8 mouse cellular contexts compared by ENCODE assay signal in the genomic region with DNA sequence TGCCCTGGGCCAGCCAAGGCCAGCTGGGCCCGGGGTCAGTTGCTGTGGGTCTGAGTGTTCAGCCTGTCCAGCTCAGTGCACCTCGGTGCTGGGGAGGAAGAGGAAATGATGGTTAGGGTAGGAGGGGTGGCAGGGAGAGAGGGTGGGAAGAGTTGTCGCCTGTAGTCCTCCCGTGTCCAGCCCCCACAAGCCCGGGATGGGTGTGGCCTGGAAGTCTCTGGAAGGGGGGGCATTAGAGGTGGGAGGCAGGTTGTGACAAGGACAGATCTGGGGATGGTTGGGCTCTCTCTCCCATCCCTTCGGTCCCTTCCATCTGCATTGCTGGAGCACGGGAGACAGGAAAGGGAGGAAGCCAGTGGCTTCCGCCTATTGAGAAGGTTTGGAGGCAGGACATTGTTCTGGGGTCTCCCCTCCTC. TPM values are rescaled to one million over a fixed set of nuclear protein-coding genes. Genes with fewer than 3 reads are reported as not detected.
DNase-seq lines count a peak whose midpoint lies in the region; ATAC-seq and TF ChIP-seq lines count a peak whose summit lies in the region.

A gene (minus strand): TSS at position 345 of the 416 bp plus-strand sequence.

- no peak for TF ChIP-seq CTCF in forebrain, postnatal 0 days (IDR thresholded peaks at IDR 0.05; ENCODE audit: low read depth)

- H3K27ac ChIP-seq in forebrain, embryonic 10.5 days = peak within 1 kb of the TSS; percentile 44; the same call in 1 of the 2 replicates
- H3K27ac ChIP-seq in forebrain, postnatal 0 days (ENCODE audit: low read depth, low read length) = no peak within 1 kb of the TSS
- H3K27ac ChIP-seq in forebrain, embryonic 13.5 days = no peak within 1 kb of the TSS
- H3K27ac ChIP-seq in limb, embryonic 10.5 days = no peak within 1 kb of the TSS; the same call in 1 of the 2 replicates
- H3K27ac ChIP-seq in midbrain, embryonic 14.5 days (replicated peaks; ENCODE audit: low read depth, low read length) = no peak within 1 kb of the TSS

- no peaks in the 10 kb centered on the region for H3K36me3 ChIP-seq in forebrain, embryonic 10.5 days (replicated peaks)
- no peaks in the 10 kb centered on the region for H3K36me3 ChIP-seq in forebrain, postnatal 0 days (ENCODE audit: insufficient read depth)
- no peaks in the 10 kb centered on the region for H3K36me3 ChIP-seq in forebrain, embryonic 13.5 days (ENCODE audit: poor library complexity, severe bottlenecking)
- no peaks in the 10 kb centered on the region for H3K36me3 ChIP-seq in limb, embryonic 10.5 days
- no peaks in the 10 kb centered on the region for H3K36me3 ChIP-seq in midbrain, embryonic 14.5 days (ENCODE audit: control insufficient read depth, insufficient read depth, low read length)

- WGBS in forebrain, embryonic 10.5 days = 87% methylated on average over 8 of the region's 8 CpGs
- WGBS in forebrain, postnatal 0 days = 90% methylated on average over 8 of the region's 8 CpGs
- WGBS in forebrain, embryonic 13.5 days = 88% methylated on average over 8 of the region's 8 CpGs
- 82% methylated on average over 8 of the region's 8 CpGs for WGBS in limb, embryonic 10.5 days
- 84% methylated on average over 8 of the region's 8 CpGs for WGBS in midbrain, embryonic 14.5 days

- no peaks in the 10 kb centered on the region for H3K27me3 ChIP-seq in forebrain, embryonic 10.5 days (ENCODE audit: poor library complexity, severe bottlenecking)
- no peaks in the 10 kb centered on the region for H3K27me3 ChIP-seq in forebrain, postnatal 0 days (ENCODE audit: insufficient read depth, low read length)
- no peaks in the 10 kb centered on the region for H3K27me3 ChIP-seq in forebrain, embryonic 13.5 days
- H3K27me3 ChIP-seq in limb, embryonic 10.5 days (ENCODE audit: low read depth, poor library complexity, severe bottlenecking) = no peaks in the 10 kb centered on the region
- no peaks in the 10 kb centered on the region for H3K27me3 ChIP-seq in midbrain, embryonic 14.5 days (ENCODE audit: control insufficient read depth, insufficient read depth, low read length)

- no peak within 1 kb of the TSS for H3K9ac ChIP-seq in forebrain, postnatal 0 days
- no peak within 1 kb of the TSS for H3K9ac ChIP-seq in forebrain, embryonic 13.5 days
- no peak within 1 kb of the TSS for H3K9ac ChIP-seq in midbrain, embryonic 14.5 days (replicated peaks; ENCODE audit: low read length)

- no peak within 1 kb of the TSS for H3K4me2 ChIP-seq in forebrain, postnatal 0 days (ENCODE audit: low read depth)
- no peak within 1 kb of the TSS for H3K4me2 ChIP-seq in forebrain, embryonic 13.5 days
- H3K4me2 ChIP-seq in midbrain, embryonic 14.5 days (ENCODE audit: low read length) = no peak within 1 kb of the TSS

- peak within 1 kb of the TSS; percentile 12; the same call in 1 of the 2 replicates for H3K4me3 ChIP-seq in forebrain, embryonic 10.5 days
- no peak within 1 kb of the TSS for H3K4me3 ChIP-seq in forebrain, postnatal 0 days (ENCODE audit: low read depth, low read length)
- no peak within 1 kb of the TSS for H3K4me3 ChIP-seq in forebrain, embryonic 13.5 days
- 0 out of 2 replicates have a peak within 1 kb of the TSS, but pooled peaks have one; percentile 13 for H3K4me3 ChIP-seq in limb, embryonic 10.5 days
- H3K4me3 ChIP-seq in midbrain, embryonic 14.5 days (replicated peaks; ENCODE audit: low read depth, low read length) = no peak within 1 kb of the TSS

- H3K9me3 ChIP-seq in forebrain, embryonic 10.5 days = no peaks in the 10 kb centered on the region
- no peaks in the 10 kb centered on the region for H3K9me3 ChIP-seq in forebrain, postnatal 0 days (ENCODE audit: low read length)
- no peaks in the 10 kb centered on the region for H3K9me3 ChIP-seq in forebrain, embryonic 13.5 days (replicated peaks)
- no peaks in the 10 kb centered on the region for H3K9me3 ChIP-seq in limb, embryonic 10.5 days (replicated peaks)
- no peaks in the 10 kb centered on the region for H3K9me3 ChIP-seq in midbrain, embryonic 14.5 days (ENCODE audit: control insufficient read depth, low read length)

- no peak for ATAC-seq in forebrain, postnatal 0 days
- no peak for ATAC-seq in forebrain, embryonic 13.5 days
- no peak for ATAC-seq in midbrain, embryonic 14.5 days (ENCODE audit: low FRiP score, low TSS enrichment)

- DNase-seq in forebrain, embryonic 10.5 days (ENCODE audit: extremely low spot score, low spot score) = no peak
- no peak for DNase-seq in forebrain, postnatal 0 days
- peak; percentile 69 to 70 for DNase-seq in heart, postnatal 36 days
- no peak for DNase-seq in limb, embryonic 10.5 days (ENCODE audit: low spot score)
- DNase-seq in midbrain, embryonic 14.5 days = no peak
- DNase-seq in urinary bladder, postnatal 14 days (ENCODE audit: low spot score) = no peak
- DNase-seq in embryo, embryonic 10.5 days (ENCODE audit: low spot score) = no peak

- H3K4me1 ChIP-seq in forebrain, embryonic 10.5 days = peaks cover 7% of the 10 kb centered on the region
- no peaks in the 10 kb centered on the region for H3K4me1 ChIP-seq in forebrain, postnatal 0 days (ENCODE audit: insufficient read depth)
- H3K4me1 ChIP-seq in forebrain, embryonic 13.5 days = no peaks in the 10 kb centered on the region
- peaks cover 12% of the 10 kb centered on the region for H3K4me1 ChIP-seq in limb, embryonic 10.5 days
- no peaks in the 10 kb centered on the region for H3K4me1 ChIP-seq in midbrain, embryonic 14.5 days (ENCODE audit: control insufficient read depth, insufficient read depth, low read length)

- intact Hi-C loops in heart, postnatal 36 days (cut with DNase I) = loop anchor here (5.0 kb wide), 2 partner anchors 42 to 62 kb away; a partner anchor contains a TSS

RNA-seq across cellular contexts. Expression of the gene that starts here (rescaled TPM):
- 12.8 and 13.6 TPM in 2 replicates for polyA plus RNA-seq in forebrain, embryonic 10.5 days (2016; fragmentation: Nextera tagmentation; extraction: Ambion mirVana)
- 10.4 and 14.9 TPM in 2 replicates for total RNA-seq in forebrain, postnatal 0 days (2014; rRNA removed)
- 9.5 and 9.8 TPM in 2 replicates for polyA plus RNA-seq in forebrain, postnatal 0 days (2015; fragmentation: Nextera tagmentation; extraction: Ambion mirVana)
- polyA plus RNA-seq in forebrain, embryonic 13.5 days (2015; fragmentation: Nextera tagmentation; extraction: Ambion mirVana) = 11.6 and 11.9 TPM in 2 replicates
- total RNA-seq in heart, postnatal 36 days (2021) = 10 to 100 TPM; 66.5 to 81.4 TPM
- 16.8 and 19.4 TPM in 2 replicates for polyA plus RNA-seq in limb, embryonic 10.5 days (2016; fragmentation: Nextera tagmentation; extraction: Ambion mirVana)
- 8.1 and 12.0 TPM in 2 replicates for polyA plus RNA-seq in midbrain, embryonic 14.5 days (2014; fragmentation: Nextera tagmentation; extraction: Ambion mirVana)

Comparison
In these comparisons a context has a peak if more than half of its experiments do, and no peak if none do; other contexts are left out.
1. H3K4me3 ChIP-seq: peak in forebrain, embryonic 10.5 days (single experiment) and limb, embryonic 10.5 days (single experiment); none in forebrain, postnatal 0 days (single experiment), forebrain, embryonic 13.5 days (single experiment) and midbrain, embryonic 14.5 days (single experiment).
2. DNase-seq: peak in heart, postnatal 36 days (2 of 2); none in forebrain, embryonic 10.5 days (single experiment), forebrain, postnatal 0 days (single experiment), limb, embryonic 10.5 days (single experiment), midbrain, embryonic 14.5 days (single experiment), urinary bladder, postnatal 14 days (single experiment) and embryo, embryonic 10.5 days (single experiment).